Mouse (Mus musculus) layer of hippocampus, postnatal 14 days (tissue): ENCODE data around the gene Nlrp10. TPM values are rescaled to one million over a fixed set of nuclear protein-coding genes. Genes with fewer than 3 reads are reported as not detected.
A peak's percentile ranks its signal among the peaks of the same experiment; 100 is the strongest.

Experiments
- DNase-seq, 2 experiments: peaks; one replicate each; pipeline ENCODE4 v3.0.0; 2021 to 2022; ENCODE audit warnings: low spot score in 2 of 2, mixed read lengths in 1 of 2
- long read RNA-seq, 2 experiments: library from polyadenylated mRNA; stranded (forward); transcript quantifications; one replicate each; pipeline ENCODE4 v2.0.0; 2021
- total RNA-seq, 2 experiments: library from RNA; stranded (reverse); gene quantifications; 2 replicates each; pipeline ENCODE4 v1.2.3; 2021

The Nlrp10 gene
- under 1 TPM; 0.25 to 0.45 TPM for total RNA-seq
- long read RNA-seq, experiment 1: 0 reads
- long read RNA-seq, experiment 2: 0 reads

DNA sequence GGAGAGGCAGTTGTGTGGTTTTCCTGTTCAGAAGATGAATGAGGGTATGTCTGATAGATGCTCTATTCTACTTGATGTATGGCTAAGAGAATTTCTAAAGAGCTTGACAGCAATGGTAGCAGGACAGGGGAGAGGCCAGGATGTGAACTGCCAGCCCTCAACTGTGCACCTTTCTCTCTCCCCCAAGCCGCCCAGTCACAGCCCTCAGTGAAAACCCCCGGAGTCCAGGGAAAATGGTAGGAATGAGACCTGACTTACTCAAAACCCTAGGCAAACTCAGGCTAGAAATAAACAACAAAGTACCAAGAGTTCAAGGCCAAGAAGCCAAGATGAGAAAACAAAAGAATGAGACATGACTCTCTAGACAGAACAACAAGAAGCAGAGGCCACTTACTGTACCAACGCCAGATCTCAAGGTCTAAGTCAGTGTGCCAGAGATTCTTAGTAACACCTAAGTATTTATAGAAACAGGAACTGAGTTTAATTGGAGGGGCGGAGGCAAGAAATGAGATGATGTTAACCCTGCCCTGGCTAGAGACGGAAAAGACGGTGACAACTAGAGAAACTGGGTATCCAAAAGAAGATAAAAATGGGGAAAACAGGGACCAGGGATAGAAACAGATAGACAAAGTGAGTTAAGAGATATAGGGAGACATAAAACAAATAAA, at the start of gene Nlrp10:
TSS of gene Nlrp10 (minus strand) at position 453 of the 668 bp plus-strand sequence.
- DNase-seq: no peak

DNA sequence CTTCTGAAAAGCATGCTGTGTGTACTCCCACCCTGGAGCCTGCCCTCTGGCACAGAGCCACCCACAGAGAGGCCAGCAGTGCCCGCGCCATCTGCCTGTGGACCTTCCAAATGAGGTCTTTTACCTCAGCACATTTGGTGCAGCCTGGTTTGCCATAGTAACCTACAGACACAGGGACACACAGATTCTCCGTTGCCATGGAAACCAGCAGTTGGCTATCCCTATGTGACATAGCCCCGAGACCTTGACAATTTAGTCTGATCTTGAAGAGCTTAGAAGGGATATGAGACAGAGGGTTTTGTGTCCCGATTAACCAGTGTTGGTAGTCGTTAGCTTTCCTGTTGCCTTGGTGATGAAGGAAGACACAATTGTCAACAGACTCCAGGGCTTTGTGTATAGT, 42.3 kb upstream of the Nlrp10 start:
- peak in 1 of 2 experiments; percentile 31 for DNase-seq

DNA sequence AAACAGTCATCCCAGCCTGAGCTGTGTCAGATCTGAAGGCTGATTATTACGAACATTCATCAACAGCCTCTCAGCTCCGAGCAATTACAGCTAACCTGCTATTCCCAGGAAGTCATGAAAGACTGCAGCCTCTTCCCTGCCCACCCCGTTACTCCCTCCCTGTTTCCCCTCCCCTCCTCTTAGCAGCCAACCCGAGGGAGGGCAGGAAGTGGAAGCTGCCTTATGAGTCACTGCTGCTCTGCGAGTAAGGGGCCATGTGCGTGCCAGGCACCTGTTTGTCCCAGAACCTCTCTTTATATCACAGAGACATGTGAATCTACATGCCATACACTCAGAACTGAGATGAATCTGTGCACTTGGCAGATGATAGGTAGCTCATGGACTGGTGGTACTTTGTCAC, 38.2 kb upstream of the Nlrp10 start:
- DNase-seq: no peak

DNA sequence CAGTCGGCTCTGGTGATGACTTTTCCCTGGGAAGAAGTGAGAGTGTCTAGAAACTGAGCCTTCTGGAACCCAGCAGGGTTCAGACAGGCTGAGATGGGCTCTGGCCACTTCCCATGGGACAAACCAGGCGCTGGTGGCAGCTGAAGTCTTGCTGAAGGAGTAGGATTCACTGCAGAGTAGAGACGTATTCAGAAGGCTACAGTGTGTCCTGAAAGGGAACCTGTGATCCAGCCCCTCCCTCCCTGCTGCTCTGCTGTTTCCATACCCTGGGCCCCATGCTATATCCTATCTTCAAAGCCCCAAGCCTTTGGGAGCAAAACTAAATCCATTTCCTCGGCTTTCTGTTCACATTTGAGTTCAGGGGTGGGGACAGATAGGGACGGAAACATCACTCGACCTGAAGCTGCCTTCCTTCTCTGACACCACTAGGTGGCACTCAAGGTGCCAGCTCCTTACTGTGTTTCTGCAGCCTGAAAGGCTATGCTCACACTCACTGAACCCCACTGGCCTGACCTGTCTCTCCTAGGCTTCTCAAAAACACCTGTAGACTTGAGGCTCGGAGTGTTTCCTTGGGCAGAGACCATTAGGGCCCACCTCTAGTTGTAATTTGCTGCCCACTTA, 36.9 kb upstream of the Nlrp10 start:
- DNase-seq: peak; percentile 61 to 75

DNA sequence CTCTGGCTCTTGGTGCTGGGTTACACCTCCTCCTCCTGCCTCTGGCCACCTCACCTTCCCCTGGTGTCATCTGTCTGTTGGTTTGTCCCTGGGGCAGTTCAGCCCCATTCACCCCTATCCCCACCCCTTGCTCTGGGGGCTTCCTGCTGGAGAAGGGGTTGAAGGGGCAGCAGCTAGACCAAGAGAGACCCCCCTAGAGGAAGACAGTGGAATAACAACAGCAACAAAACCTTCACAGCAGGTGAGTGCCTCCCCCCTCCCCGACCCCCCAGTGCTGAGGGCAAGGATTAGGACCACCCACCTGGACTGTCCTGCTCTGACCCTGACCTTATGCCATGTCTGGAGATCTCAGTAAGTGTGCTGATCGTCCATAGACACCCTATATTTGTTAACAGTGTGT, 36.0 kb upstream of the Nlrp10 start:
- DNase-seq: no peak

DNA sequence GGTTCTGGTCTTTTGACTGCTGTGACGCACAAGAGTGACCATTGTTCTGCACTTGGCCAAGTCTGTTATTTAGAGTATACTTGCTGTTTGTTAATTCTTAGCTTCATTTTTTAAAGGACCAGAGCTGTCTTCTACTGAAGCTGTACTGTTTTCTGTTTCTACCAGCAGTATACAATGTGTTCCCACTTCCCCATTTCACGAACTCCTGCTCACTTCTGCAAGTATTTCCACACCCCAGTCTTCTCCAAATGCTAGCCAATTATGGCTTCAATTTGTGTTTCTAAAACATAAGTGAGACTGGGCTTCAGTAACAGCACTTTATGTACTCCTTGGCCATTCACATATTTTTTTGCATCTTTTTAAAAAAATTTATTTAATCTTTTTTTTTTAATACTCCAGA, 27.8 kb upstream of the Nlrp10 start:
- DNase-seq: no peak

DNA sequence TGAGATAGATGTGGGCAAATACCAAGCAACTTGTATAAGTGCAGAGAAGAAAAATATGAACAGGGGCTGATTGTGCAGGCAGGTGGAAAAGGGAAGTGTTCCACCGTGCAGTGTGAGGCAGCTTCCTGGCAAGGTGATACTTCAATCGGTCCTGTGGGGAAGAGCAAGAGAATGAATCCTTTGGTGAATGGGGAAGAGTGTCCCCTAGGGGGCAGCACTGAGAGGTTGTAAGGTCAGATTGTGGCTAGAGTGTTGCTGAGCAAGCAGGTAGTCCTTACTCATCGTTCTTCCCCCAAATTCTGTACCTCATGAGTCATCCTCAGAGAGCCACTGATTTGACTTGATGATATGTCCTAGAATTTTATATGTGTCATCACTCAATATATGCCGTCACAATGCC, 24.2 kb upstream of the Nlrp10 start:
- DNase-seq: no peak

DNA sequence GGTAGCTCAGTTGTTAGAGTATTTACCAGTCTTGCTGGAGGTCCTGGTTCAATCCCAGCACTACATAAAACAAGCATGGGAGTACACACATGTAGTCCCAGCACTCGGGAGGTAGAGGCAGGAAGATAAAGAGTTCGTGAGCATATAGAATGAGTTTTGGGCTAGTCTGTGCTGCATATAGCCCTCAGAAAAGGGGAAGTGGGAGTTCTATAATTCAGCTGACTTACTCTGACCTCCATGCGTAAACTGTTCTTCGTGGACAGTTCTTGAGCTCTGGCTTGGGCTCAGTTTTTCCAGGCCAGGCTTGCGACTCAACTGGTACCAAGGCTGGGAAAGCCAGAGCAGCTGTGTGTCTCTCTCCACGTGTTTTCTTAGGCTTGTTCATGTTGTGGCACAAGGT, 22.8 kb upstream of the Nlrp10 start:
- no peak for DNase-seq

DNA sequence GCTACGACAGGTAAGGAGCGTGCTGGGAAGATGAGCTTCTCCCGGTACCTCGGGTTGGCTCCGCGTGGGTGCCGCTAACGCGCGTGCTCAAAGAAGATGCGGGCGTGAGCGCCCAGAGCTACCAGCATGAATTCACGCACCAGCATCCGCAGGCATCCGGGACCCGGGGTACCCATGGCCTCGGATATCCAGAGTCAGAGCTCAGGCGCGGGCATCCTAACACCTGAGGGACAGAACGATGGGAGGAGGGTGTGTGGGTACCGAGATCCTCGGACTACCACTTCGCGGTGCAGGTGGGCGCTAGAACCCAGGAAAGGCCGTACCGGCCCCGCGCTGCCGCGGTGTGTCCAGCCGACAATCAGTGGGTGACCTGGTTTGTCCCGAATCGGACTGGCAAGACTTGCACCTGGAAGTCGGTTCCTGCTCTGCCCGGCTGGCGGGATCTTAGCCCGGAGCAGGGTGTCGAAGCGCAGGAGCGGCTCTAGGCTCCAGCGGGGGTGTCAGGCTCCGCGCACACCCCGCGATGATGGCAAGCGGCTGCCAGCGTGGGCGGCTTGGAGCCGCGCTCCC, 20.9 kb upstream of the Nlrp10 start:
- DNase-seq: peak; percentile 64 to 82

DNA sequence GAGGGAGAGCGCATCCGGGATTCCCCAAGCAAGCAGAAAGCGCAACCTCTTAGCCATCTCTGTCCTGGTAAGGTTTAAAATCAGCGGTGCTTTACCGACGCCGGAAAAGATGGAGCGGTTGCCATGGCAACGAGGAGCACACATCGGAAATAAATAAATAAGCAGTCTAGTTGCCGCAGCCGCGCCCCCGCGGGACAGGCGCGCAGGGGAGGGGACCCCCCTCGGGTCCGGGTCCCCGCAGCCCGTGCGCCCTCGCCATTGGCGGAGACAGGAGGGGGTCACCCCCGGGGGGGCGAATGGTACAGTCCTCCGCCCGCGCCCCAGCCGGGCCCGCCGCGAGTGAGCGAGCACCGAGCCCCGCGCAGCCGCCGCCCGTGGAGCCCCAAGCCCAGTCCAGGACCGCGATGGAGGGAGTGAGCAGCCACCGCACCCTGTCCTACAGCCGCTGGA, 20.4 kb upstream of the Nlrp10 start, which contains the start of gene Tub:
TSS of gene Tub (plus strand) at position 27 of the 450 bp plus-strand sequence.
- DNase-seq: peak in 1 of 2 experiments; percentile 87

DNA sequence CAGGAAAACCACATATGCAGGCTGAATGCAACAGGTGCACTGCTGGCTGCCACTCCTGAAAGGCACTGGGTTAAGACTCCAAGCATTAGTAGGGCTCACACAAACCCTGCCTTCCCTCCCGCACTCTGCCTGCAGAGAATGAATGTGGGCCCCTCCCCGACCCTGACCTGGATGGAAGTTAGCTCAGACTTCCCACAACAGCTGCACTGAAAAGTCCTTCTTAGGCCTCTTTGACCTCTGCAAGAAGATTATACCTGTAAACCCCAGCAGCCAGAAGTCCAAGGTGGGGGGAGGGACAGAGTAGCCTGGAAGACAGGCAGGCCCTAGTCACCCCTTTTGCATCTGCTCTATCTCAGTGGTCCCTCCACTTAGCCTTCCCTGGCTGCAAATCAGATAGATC, 19.3 kb upstream of the Nlrp10 start:
- no peak for DNase-seq

DNA sequence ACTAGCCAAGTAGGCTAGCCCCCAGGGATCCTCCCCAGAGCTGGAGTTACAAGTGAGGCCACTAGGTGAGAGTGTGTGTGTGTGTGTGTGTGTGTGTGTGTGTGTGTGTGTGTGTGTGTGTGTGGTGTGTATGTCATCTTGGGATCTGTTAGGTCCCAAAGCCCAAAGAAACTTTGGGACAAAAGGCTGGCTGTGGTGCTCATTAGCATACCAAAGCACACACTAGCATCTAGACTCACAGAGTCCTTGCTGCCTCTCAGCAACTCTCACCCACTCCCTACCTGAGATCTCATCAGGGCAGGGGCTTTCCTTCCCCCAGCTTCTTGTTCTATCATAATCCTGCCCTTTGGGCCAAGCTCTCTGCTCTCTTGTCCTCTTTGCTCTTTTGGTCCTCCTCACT, 18.6 kb upstream of the Nlrp10 start:
- DNase-seq: no peak

DNA sequence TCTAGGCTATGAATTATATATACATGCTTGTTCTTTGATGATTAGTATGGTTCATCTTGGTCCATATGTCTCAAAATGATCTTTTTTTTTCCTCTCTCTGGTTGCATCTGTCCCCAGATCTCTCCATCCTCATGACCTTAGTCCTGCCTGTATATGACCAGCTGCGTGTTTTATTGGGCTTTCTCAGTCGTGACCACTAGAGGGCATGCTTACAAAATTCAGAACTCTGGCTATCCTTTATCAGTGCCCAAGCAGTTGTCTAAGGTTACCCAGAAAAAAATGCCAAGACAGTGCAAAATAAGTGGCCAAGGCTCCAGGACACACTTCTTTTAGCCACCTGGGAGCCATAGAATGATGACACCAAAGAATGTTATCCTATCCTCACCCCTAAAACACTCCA, 14.0 kb upstream of the Nlrp10 start:
- peak in 1 of 2 experiments; percentile 71 for DNase-seq

DNA sequence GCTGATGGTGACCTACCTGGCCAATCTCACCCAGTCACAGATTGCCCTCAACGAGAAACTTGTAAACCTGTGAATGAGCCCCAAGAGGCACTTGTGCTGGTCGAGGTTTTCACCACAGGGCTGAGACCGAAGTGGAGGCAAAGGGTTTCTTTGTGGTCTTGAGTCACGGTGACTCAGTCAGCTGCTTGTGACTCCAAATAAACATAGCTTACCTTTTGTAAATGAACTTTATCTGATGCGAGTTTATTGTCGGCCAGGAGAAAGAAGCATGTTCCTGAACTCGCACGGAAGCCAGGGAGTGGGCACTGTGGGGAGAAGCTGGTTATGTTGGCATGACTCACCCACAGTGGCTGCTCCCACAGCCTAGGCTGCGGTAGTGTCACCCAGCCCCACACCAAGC, 11.5 kb upstream of the Nlrp10 start:
- no peak for DNase-seq

DNA sequence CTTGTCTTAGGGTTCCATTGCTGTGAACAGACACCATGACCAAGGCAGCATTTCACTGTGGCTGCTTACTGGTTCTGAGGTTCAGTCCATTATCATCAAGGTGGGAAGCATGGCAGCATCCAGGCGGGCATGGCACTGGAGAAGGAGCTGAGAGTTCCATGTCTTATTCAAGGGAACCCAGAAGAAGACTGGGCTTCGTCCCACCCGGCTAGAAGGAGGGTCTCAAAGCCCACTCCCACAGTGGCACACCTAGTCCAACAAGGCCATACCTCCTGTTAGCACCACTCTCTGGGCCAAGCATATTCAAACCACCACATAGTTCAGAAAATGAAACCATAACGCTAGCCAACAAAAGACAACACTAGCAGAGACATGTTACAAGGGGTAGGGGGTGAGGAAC, 6.6 kb upstream of the Nlrp10 start:
- no peak for DNase-seq

DNA sequence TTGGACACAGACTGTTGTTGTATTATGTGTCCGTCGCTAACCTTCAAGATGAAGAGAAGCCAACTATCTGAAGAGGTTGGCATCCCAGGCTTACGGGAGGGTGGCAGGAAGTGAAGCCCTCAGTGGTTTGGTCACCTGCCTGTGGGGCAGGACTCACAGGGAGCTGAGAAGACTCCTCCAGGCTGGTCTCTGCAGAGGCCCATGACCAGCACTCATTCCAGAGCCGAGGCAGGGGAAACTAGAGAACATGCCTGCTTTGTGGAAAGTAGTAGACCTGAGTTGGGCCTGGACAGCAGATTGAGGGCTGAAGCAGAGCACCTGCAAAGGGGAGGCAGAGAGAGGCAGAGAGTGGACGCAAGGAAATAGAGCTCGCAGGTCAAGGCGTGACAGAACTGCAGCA, 5.4 kb upstream of the Nlrp10 start:
- no peak for DNase-seq

DNA sequence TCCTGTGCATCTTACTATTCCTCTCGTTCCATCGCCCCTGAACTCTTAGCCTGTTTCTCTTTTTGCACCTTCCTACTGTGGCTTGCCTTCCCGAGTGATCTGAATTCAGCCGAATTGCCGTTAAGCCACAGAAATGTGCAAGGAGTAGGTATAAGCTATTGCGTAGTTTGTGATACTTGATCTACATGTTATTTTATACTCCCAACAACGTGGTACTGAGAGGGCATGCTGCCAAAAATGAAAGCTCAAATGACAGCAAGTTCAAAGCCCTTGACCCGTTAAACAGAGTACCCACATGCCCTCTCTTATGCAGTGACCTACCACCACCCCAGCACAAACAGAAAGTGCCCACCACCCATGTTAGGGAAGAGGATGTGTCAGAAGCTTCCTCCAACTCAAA, 4.9 kb upstream of the Nlrp10 start:
- DNase-seq: no peak

DNA sequence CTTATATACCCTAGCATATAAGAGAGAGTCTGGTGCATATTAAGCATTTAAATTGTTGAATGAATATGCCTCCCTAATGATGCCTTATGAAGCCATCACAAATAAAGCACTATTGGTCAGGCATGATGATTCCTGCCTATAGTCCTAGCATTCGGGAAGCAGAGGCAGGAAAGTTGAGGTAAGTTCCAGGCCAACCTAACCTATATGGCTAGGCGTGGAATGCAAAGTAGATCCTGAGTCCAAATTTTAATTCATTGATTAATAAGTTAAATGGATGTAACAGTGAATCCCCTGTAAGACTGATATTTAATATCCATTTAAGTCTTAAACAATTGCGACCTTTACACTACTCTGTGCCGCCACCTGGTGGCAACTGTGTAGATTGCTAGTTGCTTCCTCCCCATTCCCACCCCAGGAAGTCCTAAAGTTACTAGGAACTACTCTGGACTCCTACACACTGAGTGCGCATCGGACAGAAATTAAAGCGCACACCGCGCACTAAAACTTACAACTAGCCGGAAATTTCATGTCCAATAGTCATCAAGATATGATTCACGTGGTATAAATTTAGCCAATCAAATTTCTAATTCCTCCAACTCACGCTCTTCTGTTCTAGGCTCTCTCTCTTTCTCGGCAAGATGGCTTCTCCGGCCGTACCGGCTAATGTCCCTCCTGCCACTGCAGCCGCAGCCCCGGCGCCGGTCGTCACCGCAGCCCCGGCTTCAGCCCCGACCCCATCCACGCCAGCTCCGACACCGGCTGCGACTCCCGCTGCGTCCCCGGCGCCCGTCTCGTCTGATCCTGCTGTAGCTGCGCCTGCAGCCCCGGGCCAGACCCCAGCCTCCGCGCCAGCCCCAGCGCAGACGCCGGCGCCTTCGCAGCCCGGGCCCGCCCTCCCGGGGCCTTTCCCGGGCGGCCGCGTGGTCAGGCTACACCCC, 4.1 kb upstream of the Nlrp10 start, which contains the start of gene Eif3f:
TSS of gene Eif3f (plus strand) at position 624 of the 938 bp plus-strand sequence.
- peak; percentile 96 to 99 for DNase-seq

DNA sequence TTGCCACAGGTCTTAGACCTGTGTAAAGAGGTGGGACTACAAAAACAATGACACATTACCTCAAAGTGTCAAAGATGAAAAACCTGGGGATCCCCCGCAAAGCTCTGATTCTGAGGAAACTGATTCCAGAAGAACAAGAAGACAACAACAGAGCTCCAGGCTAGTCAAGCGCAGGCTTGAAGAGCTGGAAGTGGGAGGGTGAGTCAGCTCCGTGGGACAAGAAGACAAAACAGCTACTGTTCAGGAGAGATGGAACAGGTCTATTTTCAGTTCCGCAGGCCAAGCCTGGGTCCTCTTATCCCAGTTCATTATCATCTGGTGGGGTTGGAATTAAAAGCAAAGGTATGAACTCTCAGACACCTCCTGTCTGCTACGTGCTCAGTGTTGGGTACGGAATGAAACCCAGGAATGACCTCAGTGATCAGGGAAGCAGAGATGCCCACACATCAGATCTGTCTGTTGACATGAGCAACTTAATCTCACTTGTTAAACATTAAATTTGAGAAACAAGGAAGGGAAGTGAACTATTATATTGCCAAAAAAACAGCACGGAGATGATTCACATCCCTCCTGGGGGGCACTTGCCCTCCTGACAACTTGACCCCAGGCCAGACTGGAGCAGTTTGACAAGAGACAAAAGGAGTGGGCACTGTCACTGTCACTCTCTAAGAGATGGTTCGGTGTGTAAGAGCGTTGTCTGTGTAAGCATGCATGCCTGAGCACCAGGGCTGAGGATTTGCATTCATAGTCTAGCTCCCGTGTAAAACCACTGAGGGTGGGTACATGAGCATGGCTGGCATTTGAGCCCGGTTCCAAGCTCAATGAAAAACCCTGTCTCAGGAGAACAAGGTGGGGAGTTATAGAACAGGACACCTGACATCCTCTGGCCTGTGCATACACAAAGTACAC, 1.4 kb downstream of the Nlrp10 start:
- no peak for DNase-seq

DNA sequence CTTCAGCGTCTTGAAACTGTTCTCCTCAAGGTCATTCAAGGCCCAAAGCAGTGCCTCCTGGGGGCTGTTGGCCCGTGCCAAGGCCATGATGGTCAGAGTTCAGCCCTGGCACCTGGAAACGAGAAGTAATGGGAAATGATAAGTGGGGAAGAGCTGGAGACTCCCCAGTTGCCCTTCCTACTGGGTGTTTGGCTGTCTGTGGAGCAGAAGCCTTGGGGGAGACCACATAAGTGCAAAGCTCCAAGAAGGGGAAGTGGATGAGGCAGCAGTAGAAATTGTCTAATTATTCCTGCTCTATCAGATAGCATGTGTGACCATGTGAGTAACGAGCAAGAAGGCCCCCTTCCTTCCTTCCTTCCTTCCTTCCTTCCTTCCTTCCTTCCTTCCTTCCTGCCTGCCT, 2.9 kb downstream of the Nlrp10 start:
- DNase-seq: no peak
